Mouse (Mus musculus) left cerebral cortex, adult 9 months (tissue): ENCODE measurements at regions not wholly inside any gene's neighbourhood (a gene's known extent, or its start where the extent isn't known, plus 50 kb on each side); places are given as distances from the start of the nearest gene placed in this dataset.
"Not testable (repeated sequence)": the region's sequence is repeated elsewhere in the genome, so short reads cannot be mapped to it uniquely, and the experiment has no call there.

ENCODE experiments used
- DNase-seq, 2 experiments: peaks; one replicate each; pipeline ENCODE4 v3.0.0; 2022; ENCODE audit warnings: low spot score in 2 of 2

GRCm38 (mm10) chr9:113095421-113095820 lies 612.6 kb downstream of the Pdcd6ip start:
- not testable (repeated sequence) for DNase-seq

GRCm38 (mm10) chr9:113093863-113094390 lies 614.1 kb downstream of the Pdcd6ip start:
- peak in 1 of 2 experiments; percentile 28 for DNase-seq

GRCm38 (mm10) chr9:113091881-113092280 lies 616.2 kb downstream of the Pdcd6ip start:
- DNase-seq = no peak

- DNase-seq = peak in 1 of 2 experiments; percentile 62
These were observed 620.3 kb downstream of the Pdcd6ip start for GRCm38 (mm10) chr9:113087786-113088185.

GRCm38 (mm10) chr9:113085281-113085810 lies 622.7 kb downstream of the Pdcd6ip start:
- no peak for DNase-seq

GRCm38 (mm10) chr9:113074866-113075265 lies 633.2 kb downstream of the Pdcd6ip start:
- DNase-seq = no peak

GRCm38 (mm10) chr9:113057415-113057814 lies 650.6 kb downstream of the Pdcd6ip start:
- no peak for DNase-seq

GRCm38 (mm10) chr9:113044556-113045178 lies 663.4 kb downstream of the Pdcd6ip start:
- DNase-seq = peak in 1 of 2 experiments; percentile 32

GRCm38 (mm10) chr9:113040885-113041284 lies 667.2 kb downstream of the Pdcd6ip start:
- no peak for DNase-seq

GRCm38 (mm10) chr9:113033996-113034395 lies 674.1 kb downstream of the Pdcd6ip start:
- DNase-seq = no peak

- DNase-seq = no peak
These were observed 679.0 kb downstream of the Pdcd6ip start for GRCm38 (mm10) chr9:113029091-113029490.

- DNase-seq = peak in 1 of 2 experiments; percentile 32
These were observed 681.2 kb downstream of the Pdcd6ip start for GRCm38 (mm10) chr9:113026904-113027193.

- no peak for DNase-seq
These were observed 681.8 kb downstream of the Pdcd6ip start for GRCm38 (mm10) chr9:113026096-113026903.

GRCm38 (mm10) chr9:113021866-113022645 lies 686.0 kb downstream of the Pdcd6ip start:
- no peak for DNase-seq

- no peak for DNase-seq
These were observed 688.5 kb downstream of the Pdcd6ip start for GRCm38 (mm10) chr9:113019576-113019975.

- no peak for DNase-seq
These were observed 700.0 kb downstream of the Pdcd6ip start for GRCm38 (mm10) chr9:113008106-113008505.

- DNase-seq = no peak
These were observed 711.9 kb downstream of the Pdcd6ip start for GRCm38 (mm10) chr9:112996204-112996603.

GRCm38 (mm10) chr9:112994774-112995173 lies 713.3 kb downstream of the Pdcd6ip start:
- DNase-seq = no peak

GRCm38 (mm10) chr9:112993627-112994026 lies 714.4 kb downstream of the Pdcd6ip start:
- no peak for DNase-seq

- no peak for DNase-seq
These were observed 715.1 kb downstream of the Pdcd6ip start for GRCm38 (mm10) chr9:112992937-112993336.

- no peak for DNase-seq
These were observed 724.7 kb downstream of the Pdcd6ip start for GRCm38 (mm10) chr9:112983353-112983752.

GRCm38 (mm10) chr9:112951567-112951966 lies 715.8 kb upstream of the Arpp21 start:
- DNase-seq = no peak
